In genomic region chr10:124208317-124208716, GRCm38 (mm10) we compare ENCODE assay signal across 21 mouse cellular contexts.
DNase-seq lines count a peak whose midpoint lies in the region; ATAC-seq lines count a peak whose summit lies in the region.
"Had no signal": no experiment of that assay in that cellular context is flagged by ENCODE, and none has a peak within 500 bp of the region (broad histone marks: within the 10 kb centered on the region; RNA-seq: fewer than 3 reads in every experiment).

No protein-coding gene starts in this region.

- DNase-seq in forebrain, embryonic 11.5 days (ENCODE audit: low spot score), result no peak
- DNase-seq in left cerebral cortex, adult 18-20 months (ENCODE audit: low spot score in 2 of 2), result peak; percentile 6 to 7
- no peak for DNase-seq in left cerebral cortex, postnatal 4 days
- peak; percentile 9 to 47 for DNase-seq in left cerebral cortex, adult 9 months (ENCODE audit: low spot score in 2 of 2)
- DNase-seq in right cerebral cortex, postnatal 36 days (ENCODE audit: low spot score in 2 of 2), result peak; percentile 12 to 51
- no peak for DNase-seq in spleen, postnatal 10 days (ENCODE audit: low spot score in 2 of 2)
- no peak for DNase-seq in c-Kit-positive CD71-positive TER-119-positive erythroid progenitor cells, embryonic 14.5 days (ENCODE audit: low spot score)
- DNase-seq: adrenal gland, postnatal 14 days; cerebellum, adult 2 months; heart, postnatal 10 days; kidney, adult 8-10 months; kidney, postnatal 25 days; liver, embryonic 13.5 days; lung, embryonic 14.5 days; lung, postnatal 4 days; retina, postnatal 1 day had no signal

- H3K27me3 ChIP-seq in forebrain, embryonic 15.5 days, result no peaks in the 10 kb centered on the region
- H3K27me3 ChIP-seq in forebrain, embryonic 11.5 days (ENCODE audit: control insufficient read depth, insufficient read depth, low read length), result no peaks in the 10 kb centered on the region
- H3K27me3 ChIP-seq: hindbrain, embryonic 12.5 days; limb, embryonic 13.5 days; liver, embryonic 13.5 days had no signal

- no peaks in the 10 kb centered on the region for H3K9me3 ChIP-seq in forebrain, embryonic 15.5 days
- H3K9me3 ChIP-seq in forebrain, embryonic 11.5 days (ENCODE audit: control insufficient read depth, low read length), result no peaks in the 10 kb centered on the region
- H3K9me3 ChIP-seq: hindbrain, embryonic 12.5 days; limb, embryonic 13.5 days; liver, embryonic 13.5 days had no signal

- H3K27ac ChIP-seq in forebrain, embryonic 15.5 days (replicated peaks), result no peak overlapping the region
- no peak overlapping the region for H3K27ac ChIP-seq in forebrain, embryonic 11.5 days (ENCODE audit: low read depth, low read length)
- H3K27ac ChIP-seq: hindbrain, embryonic 12.5 days; limb, embryonic 13.5 days; liver, embryonic 13.5 days had no signal

- peak; percentile 70; the same call in 1 of the 2 replicates for ATAC-seq in forebrain, embryonic 15.5 days (replicated peaks)
- ATAC-seq in forebrain, embryonic 11.5 days (replicated peaks; ENCODE audit: low FRiP score), result no peak

- H3K4me3 ChIP-seq in forebrain, embryonic 15.5 days, result no peak overlapping the region
- no peak overlapping the region for H3K4me3 ChIP-seq in forebrain, embryonic 11.5 days (ENCODE audit: low read depth, low read length)
- H3K4me3 ChIP-seq: hindbrain, embryonic 12.5 days; limb, embryonic 13.5 days; liver, embryonic 13.5 days had no signal

- no peaks in the 10 kb centered on the region for H3K36me3 ChIP-seq in forebrain, embryonic 15.5 days
- no peaks in the 10 kb centered on the region for H3K36me3 ChIP-seq in forebrain, embryonic 11.5 days (ENCODE audit: control insufficient read depth, insufficient read depth, low read length)
- H3K36me3 ChIP-seq: G1E; hindbrain, embryonic 12.5 days; limb, embryonic 13.5 days; liver, embryonic 13.5 days had no signal

- H3K9ac ChIP-seq in forebrain, embryonic 15.5 days (replicated peaks), result no peak overlapping the region
- no peak overlapping the region for H3K9ac ChIP-seq in forebrain, embryonic 11.5 days (ENCODE audit: low read length)
- H3K9ac ChIP-seq: hindbrain, embryonic 12.5 days; limb, embryonic 13.5 days; liver, embryonic 13.5 days; lung, embryonic 14.5 days had no signal

- H3K4me1 ChIP-seq in forebrain, embryonic 15.5 days, result no peaks in the 10 kb centered on the region
- H3K4me1 ChIP-seq in forebrain, embryonic 11.5 days (replicated peaks; ENCODE audit: control insufficient read depth, insufficient read depth, low read length), result no peaks in the 10 kb centered on the region
- H3K4me1 ChIP-seq: hindbrain, embryonic 12.5 days; limb, embryonic 13.5 days; liver, embryonic 13.5 days had no signal

- no peak overlapping the region for H3K4me2 ChIP-seq in forebrain, embryonic 15.5 days (replicated peaks)
- H3K4me2 ChIP-seq in forebrain, embryonic 11.5 days (ENCODE audit: low read depth, low read length, severe bottlenecking), result no peak overlapping the region
- H3K4me2 ChIP-seq: heart, embryonic 11.5 days; hindbrain, embryonic 12.5 days; limb, embryonic 13.5 days; liver, embryonic 13.5 days; lung, embryonic 14.5 days had no signal

- intact Hi-C loops in left cerebral cortex, postnatal 4 days (cut with DNase I), result no loop called here

- 79% methylated on average over 2 of the region's 2 CpGs for WGBS in forebrain, embryonic 15.5 days
- 95% methylated on average over 2 of the region's 2 CpGs for WGBS in forebrain, embryonic 11.5 days

Comparison
In these comparisons a context has a peak if more than half of its experiments do, and no peak if none do; other contexts are left out.
1. DNase-seq: peak in left cerebral cortex, adult 18-20 months (2 of 2), left cerebral cortex, adult 9 months (2 of 2) and right cerebral cortex, postnatal 36 days (2 of 2); none in forebrain, embryonic 11.5 days (single experiment), left cerebral cortex, postnatal 4 days (single experiment), spleen, postnatal 10 days (0 of 2) and c-Kit-positive CD71-positive TER-119-positive erythroid progenitor cells, embryonic 14.5 days (single experiment).